Mouse (Mus musculus): Measurements from ENCODE around the gene Tecpr1. TPM values are rescaled to one million over a fixed set of nuclear protein-coding genes. Genes with fewer than 3 reads are reported as not detected.
A peak's percentile ranks its signal among the peaks of the same experiment; 100 is the strongest.

The Tecpr1 gene
- 20.1 and 27.6 TPM in 2 replicates for polyA plus RNA-seq (2012; rRNA removed)

DNA sequence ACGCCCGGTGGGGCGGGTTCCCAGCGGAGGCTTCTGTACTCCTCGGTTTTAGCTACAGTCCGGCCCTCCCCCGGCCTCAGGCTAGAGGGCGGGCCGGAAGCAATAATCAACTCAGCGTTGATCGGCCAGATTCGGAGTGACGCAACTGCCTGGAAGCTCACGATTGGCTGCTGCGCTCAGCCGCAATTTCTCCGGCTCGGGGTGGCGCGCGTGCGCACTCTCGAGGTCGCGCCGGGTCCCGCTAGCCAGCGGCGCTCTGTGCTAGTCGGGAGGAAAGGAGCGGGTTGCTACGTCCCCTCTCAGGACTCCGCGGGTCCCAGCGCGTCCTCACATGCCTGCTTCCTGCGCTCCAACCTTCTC lies at the start of gene Tecpr1:
TSS of gene Tecpr1 (minus strand) at position 113 of the 360 bp plus-strand sequence.
- WGBS: under 1% methylated on average over 37 of the region's 37 CpGs
- peak; percentile 87 for DNase-seq (ENCODE audit: low read depth, low spot score)

DNA sequence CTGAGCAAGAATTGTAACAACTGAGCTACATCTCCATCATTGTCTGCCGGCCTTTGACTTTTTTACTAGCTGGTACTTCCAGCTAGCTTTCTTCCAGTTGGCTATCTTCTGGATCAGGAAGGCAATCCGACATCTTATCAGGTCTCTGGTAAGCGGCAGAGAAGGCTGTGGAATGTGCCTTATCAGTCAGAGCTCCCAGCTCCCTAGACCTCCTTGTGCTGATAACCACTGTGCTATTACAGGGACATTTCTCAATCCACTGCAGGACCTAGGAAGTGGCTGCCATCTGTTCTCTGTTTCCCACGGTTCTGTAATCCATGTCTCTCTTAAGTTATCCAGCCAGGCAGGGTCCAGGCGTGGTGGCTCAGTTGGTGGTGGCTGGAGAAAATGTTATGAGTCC lies 48.4 kb upstream of the Tecpr1 start:
- 71% methylated on average over 5 of the region's 5 CpGs for WGBS
- no peak for DNase-seq (ENCODE audit: low read depth, low spot score)

DNA sequence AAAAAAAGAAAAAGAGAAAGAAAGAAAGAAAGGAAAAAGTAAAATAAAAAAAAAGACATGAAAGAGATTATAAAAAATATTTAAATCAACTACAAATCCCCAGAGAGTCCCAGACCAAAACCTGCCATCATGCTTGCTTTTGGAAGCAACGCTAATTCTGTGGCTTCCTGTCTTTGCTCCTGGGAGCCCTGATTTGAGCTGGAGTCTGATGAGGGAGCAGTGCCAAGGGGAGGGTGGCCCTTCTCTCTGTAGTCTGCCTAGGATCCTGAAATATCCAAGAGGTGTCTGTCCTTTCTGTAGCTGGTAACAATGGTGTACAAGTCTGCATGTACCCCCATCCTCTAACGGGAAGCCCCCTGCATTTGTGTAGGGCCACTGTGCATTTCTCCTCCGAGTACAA lies 47.7 kb upstream of the Tecpr1 start:
- 86% methylated on average over 3 of the region's 3 CpGs for WGBS

DNA sequence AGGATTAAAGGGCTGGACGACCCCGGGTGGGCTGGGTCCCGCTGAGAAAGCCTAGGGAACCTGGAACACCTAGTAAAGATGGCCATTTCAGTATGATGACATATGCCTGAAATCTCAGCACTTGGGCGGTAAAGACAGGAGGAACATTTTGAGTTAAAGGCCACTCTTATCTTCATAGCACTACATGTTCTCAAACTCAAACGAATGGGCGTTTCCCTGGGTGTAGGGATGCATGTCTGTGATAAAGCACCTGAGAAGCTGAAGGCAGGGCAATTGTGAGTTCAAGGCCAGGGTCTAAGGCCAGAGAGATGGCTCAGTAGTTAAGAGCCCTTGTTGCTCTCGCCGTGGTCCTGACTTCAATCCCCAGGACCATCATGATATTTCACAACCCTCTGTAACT lies 47.0 kb upstream of the Tecpr1 start:
- WGBS: 86% methylated on average over 8 of the region's 8 CpGs
- DNase-seq (ENCODE audit: low read depth, low spot score): no peak

More for the DNA sequence above, 47.7 kb upstream of the Tecpr1 start:
- DNase-seq (ENCODE audit: low read depth, low spot score): no peak

DNA sequence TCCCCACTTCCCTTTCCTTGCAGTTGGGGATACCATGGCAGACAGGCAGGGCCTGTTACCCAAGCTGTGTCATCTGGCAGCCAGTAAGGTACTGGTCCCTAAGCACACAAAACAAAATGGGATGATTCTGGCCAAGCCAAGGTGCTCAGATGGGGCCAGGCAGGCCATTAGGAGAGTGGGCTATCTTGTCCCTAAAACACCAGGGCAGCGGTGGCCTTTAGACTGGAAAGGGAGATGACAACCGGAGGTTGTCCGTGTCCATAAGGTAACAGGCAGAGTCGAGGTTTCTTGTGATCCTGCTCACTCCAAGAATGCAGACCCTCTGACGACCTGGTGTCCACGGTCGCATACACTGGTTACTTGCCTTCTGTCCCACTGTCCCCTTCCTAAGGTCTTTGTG lies 46.5 kb upstream of the Tecpr1 start:
- no peak for DNase-seq (ENCODE audit: low read depth, low spot score)

DNA sequence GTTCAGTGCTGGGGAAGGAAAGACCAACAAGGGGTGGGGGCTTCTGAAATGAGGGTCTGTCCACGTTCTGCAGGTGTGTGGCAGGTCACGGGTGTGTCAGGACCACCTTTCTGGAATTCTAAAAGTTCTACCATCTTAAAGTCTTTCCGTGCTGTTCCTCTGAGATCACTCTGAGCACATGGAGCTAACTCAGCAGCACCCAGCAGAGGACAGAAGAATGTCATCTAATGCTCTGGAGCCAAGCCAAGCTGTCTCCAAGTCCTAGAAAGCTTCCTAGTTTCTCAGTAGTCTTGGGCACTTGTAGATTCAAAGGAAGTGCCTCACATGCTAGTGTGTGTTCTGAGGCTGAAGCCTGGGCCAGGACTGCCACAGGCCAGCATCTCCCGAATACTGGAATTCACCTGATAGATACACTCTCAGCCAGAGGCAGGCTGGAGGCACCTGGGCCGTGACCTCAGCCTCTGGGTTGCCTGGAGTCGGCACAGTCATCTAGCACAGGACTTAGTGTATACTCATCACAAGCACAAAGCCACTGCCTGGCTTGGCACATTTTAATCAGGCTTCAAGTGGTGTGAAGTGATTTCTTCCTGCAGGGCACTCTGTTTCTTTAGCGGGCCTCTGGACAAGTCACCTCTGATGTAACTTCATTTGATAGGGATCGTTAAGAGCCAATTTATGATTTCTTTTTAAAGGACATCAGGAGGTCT lies 44.3 kb upstream of the Tecpr1 start:
- 57% methylated on average over 8 of the region's 8 CpGs for WGBS
- no peak for DNase-seq (ENCODE audit: low read depth, low spot score)

More for the DNA sequence above, 46.5 kb upstream of the Tecpr1 start:
- 94% methylated on average over 7 of the region's 7 CpGs for WGBS

DNA sequence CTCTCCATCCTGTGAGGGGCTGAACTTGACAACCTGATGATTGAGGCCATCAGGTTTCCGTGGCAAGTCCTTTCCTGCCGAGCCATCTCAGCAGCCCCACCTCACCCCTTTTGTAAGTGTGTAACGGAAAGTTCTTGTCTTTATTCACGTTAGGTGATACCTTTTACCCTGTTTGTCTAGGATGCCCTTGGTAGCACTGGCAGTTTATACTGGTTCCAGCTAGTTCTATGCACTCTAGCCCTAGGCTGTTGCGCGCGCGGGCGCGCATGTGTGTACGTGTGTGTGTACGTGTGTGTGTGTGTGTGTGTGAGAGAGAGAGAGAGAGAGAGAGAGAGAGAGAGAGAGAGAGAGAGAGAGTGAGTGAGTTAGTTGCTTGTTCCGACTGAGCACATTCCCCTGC lies 40.1 kb upstream of the Tecpr1 start:
- WGBS: 79% methylated on average over 13 of the region's 13 CpGs

DNA sequence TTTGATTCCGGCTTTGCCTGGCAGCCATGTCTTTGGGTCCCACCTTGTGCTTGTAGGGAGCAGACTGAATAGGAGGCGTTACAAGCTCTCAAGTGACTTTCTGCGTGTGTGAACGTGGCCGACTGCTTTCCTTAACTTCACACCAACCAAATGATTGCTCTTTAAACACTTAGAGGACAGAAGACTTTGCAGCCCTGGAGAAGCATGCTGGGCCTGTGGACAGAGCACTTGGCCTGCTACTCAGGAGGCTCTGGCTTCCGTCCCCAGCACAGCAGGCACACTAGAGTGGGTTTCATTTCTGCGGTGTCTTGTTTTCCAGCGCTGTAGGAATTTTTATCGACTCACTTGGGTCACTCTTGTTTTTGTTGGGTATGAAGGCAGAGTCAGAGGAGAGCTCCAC lies 39.7 kb upstream of the Tecpr1 start:
- DNase-seq (ENCODE audit: low read depth, low spot score): no peak
- WGBS: 71% methylated on average over 9 of the region's 9 CpGs

More for the DNA sequence above, 40.1 kb upstream of the Tecpr1 start:
- DNase-seq (ENCODE audit: low read depth, low spot score): no peak

DNA sequence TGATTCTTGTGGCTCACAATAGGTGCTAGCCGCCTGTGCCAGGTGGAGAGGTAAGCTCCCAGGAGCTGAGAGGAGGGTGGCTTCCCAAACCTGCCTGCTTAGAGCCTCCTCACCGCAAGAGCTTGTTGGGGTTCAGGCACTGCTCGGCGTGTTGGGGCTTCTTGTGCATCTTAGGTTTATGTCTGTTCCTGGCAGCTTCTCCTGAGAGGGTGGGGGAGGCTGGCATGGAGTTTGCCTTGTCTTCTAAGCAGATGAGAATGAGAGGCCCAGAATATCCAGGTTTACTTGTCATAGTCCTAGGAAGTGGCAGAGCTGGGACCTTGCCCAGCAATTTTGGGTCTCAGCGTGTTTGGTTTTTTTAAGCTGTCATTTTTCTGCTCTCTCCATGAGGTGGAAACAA lies 38.4 kb upstream of the Tecpr1 start:
- 81% methylated on average over 5 of the region's 5 CpGs for WGBS
- no peak for DNase-seq (ENCODE audit: low read depth, low spot score)

DNA sequence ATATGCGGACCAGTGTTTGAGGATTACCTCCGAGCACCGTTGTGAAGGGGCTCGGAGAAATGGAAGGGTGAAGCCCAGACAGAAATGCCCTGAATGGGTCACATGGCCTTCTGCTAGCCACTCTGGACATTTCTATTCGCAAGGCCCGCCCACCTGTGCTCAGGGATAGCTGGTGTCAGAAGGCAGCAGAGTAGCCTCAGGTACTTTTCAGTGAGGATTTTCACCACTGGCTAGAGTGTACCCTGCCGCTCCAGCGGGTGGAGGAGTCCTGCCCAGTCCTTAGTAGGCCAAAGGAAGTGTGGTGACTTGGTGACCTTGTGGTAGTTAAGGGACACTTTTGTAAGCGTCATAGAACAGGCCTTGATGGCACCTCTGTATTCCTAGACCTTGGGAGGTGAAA lies 37.9 kb upstream of the Tecpr1 start:
- 75% methylated on average over 9 of the region's 9 CpGs for WGBS
- no peak for DNase-seq (ENCODE audit: low read depth, low spot score)

DNA sequence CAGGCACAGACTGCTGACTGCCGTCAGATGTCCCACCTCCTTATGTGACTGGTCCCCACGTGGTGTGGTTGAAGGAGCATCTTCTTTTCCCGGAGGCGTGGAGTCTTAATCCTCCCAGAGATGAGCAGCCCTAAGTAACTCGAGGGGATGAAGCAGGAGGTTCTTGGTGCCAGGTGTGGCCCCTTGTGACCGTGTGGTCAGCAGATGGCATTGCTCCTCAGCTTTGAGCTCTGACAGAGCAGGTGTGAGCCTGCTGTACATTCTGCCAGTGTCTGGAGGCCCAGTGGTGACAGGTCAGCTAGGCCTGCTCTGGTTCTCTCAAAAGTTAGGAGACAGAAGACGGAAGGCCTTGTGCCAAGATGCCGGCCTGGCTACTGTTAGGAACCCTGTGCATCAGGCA lies 37.0 kb upstream of the Tecpr1 start:
- DNase-seq (ENCODE audit: low read depth, low spot score): no peak
- 62% methylated on average over 8 of the region's 8 CpGs for WGBS

DNA sequence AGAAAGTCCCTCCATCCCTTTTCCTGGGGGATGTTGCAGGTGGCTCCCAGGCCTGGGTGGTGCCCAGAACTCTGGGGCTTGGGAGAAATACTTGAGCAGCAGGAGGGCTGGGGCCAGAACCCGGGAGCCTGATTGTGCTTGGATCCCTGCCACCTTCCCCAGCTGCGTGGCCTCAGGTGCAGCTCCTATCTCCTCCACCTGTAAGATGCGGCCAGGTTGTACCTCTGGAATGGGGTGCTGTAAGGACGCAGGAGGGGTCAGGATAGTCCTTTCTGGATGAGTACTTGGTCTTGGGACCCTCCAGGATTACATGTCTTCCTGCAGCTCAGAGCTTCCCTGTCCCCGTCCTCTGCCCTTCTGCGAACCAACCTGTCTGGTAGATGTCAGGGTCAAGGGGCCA lies 35.8 kb upstream of the Tecpr1 start:
- DNase-seq (ENCODE audit: low read depth, low spot score): no peak
- WGBS: 44% methylated on average over 6 of the region's 6 CpGs

DNA sequence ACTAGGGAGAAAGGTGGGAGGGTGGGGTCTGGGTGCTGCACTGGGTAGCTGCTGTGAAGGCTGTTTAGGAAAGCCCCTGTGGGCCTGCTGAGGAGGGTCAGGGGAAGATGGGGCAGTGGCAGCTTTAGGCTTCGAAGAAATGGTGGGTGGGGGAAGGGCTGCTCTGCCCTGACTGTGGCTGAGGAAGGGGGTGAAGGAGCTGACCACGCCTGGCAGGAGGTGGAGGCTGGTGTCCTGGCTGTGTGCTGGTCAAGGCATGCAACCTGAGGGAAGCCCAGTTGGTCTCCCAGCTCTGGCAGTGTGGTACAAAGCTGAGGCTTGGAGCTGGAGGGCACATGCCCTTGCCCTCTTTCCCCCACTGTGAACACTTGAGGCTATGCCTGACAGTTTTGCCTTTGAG lies 35.3 kb upstream of the Tecpr1 start:
- WGBS: 34% methylated on average over 2 of the region's 2 CpGs
- DNase-seq (ENCODE audit: low read depth, low spot score): no peak

DNA sequence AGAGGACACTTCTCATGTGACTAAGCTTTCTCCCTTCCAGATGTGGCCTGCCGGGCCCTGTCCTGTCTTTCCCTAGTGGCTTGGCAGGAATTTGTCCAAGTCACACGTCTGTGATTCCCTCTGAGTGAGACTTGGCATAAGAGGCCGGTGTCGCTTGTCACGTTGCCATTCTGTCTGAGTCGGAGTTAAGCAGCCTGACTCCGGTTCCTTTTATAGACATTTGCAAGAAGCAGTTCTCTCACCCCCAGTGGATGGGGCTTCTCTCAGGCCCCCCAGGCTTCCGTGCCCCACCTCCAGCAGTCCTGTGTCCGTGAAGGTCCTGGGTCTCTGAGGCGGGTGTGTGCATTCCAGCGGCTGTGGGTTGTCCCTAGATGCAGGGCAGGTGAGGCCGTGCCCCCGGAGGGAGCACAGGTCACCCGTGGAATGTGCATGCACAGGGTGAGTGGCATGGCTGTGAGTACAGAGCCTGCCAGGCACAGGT lies 34.8 kb upstream of the Tecpr1 start:
- WGBS: 13% methylated on average over 14 of the region's 14 CpGs
- DNase-seq (ENCODE audit: low read depth, low spot score): no peak

DNA sequence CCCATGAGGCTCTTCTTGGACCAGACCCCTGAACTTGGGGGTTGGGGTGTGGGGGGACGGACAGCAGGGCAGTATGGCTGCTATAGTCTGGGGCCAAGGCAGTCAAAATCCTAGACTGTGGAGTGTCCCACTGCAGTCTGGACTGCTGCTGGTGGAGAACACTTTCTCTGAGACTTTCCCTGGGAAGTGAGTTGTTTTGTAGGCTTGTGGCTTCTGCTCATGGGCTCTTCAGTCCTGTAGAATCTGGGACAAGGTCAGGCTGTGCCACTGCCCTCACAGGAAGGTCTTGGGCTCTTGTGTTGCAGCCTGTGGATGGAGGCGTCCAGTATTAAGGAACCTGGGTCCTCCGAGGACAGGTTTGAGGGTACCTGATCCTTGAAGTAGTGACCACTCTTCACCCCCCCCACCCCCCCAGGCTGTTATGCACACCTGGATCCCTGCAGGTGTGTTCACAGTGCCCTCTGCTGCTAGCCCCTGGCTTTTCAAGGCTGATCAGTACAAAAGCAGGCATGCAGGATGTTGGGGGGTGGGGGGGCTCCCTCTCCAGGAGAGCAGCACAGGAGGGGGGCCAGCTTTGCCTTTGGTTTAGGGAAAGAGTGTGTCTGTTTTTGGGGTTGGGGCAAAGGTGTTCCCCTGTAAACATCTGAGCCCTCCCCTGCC lies 34.2 kb upstream of the Tecpr1 start:
- no peak for DNase-seq (ENCODE audit: low read depth, low spot score)
- WGBS: 78% methylated on average over 3 of the region's 3 CpGs

DNA sequence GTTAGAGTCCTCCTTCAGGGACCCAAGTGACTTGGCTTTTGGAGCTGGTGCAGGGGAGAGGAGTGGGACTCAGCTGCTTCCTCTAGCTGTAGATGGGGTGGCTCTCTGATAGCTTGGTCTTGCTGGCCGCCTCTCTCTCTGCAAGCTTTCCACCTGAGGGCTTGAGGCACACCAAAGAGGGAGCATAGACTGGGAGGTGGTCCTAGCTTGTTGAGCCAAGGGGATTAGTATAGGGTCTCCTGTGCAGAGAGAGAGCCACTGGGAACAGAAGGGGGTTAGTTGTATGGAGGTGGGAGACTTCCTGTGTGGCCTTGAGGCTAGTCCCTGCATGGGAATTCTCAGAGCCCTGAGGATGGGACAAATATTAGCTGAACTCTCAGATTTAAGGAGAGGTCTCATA lies 33.5 kb upstream of the Tecpr1 start:
- DNase-seq (ENCODE audit: low read depth, low spot score): no peak
- 59% methylated on average over 1 of the region's 1 CpGs for WGBS

DNA sequence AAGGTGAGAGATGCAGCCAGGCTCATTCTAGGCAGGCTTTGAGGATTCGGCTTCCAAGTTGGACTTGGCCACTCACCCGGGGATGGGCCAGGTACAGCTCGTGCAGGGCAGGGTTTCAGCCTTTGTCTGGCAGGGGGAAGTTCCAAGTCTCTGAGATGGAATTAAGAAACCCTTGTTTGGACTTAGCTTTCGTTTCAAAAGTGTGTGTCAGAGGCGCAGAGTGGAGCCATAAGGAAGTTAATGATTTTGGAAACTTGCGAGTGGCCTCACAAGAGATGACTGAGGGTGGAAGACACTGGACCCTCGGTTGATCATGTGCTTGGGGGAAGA lies 33.1 kb upstream of the Tecpr1 start:
- 5% methylated on average over 7 of the region's 7 CpGs for WGBS
- no peak for DNase-seq (ENCODE audit: low read depth, low spot score)

DNA sequence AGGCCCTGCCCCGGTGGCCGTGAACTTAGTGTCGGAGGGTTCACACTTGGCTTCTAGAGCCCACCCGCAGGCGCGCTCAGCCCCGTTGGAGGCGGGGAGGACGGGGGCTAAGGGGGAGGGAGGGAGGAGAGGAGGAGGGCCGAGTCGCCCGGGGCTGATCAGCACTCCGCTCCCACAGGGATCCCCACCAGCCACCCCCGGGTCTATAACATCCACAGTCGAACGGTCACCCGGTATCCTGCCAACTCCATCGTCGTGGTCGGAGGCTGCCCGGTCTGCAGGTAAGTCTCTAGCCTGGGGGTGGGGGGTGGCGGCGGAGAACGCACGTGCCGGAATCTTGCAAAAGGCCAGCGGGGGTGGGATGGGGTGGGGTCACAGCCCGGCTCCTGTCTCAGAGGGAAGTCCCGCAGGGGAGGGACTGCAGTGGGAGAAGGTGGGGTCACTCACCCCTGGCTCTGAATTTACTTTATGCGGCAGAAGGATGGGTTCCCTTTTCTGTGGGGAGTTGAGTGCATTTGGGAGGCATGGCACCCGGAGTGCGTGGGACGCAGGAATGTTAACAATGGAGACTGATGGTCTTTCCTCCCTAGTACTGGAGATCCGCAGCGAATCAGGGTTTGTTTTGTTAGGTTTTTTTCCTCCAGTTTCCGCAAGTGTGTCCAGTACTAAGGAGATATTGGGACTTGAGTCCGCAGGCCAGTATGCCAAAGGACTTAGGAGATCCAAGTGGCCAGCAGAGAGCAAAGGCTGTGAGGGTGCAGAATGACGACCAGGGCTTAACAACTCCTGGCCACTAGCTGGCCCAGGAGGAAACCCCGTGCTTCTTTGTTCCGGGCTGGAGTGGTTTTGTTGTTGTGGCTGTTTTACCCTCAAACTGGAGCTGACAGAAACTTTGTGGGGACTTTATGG lies 32.5 kb upstream of the Tecpr1 start:
- WGBS: under 1% methylated on average over 40 of the region's 40 CpGs
- DNase-seq (ENCODE audit: low read depth, low spot score): no peak

DNA sequence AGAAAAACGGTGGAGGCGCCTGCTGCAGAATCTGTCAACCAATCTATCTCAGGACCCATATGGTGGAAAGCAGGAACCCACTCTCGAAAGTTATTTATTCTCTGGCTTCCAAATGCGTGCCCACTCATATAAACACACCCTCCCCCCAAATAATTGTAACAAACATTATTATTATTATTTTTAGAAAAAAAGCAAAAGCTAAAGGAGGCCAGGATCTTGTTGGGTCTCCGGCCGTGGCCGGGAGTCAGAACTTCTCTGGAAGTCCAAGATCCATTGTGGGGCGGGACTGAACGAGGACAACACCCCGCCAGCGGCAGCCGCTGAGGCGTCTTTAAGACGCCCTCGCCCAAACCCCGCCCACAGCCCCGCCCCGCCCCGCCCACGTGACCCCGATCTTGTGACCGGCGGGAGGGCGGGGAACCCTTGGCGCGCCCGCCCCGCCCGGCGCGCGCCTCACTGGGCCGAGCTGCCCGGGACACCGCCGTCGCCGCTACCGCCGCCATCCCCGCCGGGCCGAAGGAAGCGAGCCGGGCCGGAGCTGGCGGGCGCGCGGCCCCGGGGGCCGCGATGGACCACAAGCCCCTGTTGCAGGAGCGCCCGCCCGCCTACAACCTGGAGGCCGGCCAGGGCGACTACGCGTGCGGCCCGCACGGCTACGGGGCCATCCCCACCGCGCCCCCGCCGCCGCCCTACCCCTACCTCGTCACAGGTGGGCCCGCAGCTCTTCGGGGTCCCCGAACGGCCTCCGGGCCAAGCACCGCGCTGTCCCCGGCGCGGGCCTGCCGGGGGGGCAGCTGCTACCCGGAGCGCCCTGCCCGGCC lies 31.6 kb upstream of the Tecpr1 start:
- 2% methylated on average over 79 of the region's 84 CpGs for WGBS
- no peak for DNase-seq (ENCODE audit: low read depth, low spot score)

Data from large intestine, adult 2 months (tissue).